Mouse (Mus musculus): ENCODE data around the gene Dnajc30. TPM values are rescaled to one million over a fixed set of nuclear protein-coding genes. Genes with fewer than 3 reads are reported as not detected.

Gene Dnajc30
- polyA plus RNA-seq, 1 experiment from 2014 or later = 28.9 TPM

DNA sequence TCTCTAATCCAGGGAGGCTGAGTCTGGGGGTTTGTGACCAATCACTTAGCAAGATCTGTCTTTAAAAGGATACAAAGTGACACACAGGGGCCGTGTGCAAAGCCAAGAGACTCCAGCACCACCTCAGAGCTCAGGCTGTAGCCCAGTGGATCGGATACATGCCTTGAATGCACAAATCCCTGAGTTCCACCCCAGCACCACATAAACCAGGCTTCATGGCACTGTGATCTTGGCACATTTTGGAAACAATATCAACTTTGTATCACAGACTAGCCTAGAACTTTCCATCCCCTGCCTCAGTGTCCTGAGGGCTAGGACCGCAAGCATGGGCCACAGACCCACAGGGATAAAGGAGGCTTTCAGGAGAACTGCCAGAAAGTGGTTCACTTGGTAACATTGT is 2.0 kb downstream of the Dnajc30 start:
- H3K4me2 ChIP-seq = no peak overlapping the region
- WGBS = 89% methylated on average over 3 of the region's 3 CpGs

DNA sequence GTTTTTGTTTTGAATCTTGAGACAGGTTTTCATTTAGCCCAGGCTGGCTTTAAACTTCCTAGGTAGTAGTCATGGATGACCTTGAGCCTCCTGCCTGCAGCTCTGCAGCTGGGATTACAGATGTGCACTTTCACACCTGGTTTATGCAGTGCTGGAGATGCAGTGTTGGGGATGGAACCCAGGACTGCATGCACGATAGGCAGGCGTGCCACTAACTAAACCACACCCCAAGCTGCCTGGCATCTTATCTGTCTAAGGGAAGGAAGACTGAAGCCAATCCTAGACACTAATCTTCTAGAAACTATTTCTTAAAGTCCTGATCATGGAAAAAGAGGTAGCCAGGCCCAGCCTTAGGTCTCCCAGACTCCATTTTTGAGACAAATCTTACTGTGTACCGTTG is 6.4 kb downstream of the Dnajc30 start:
- Histone ChIP-seq H3K27ac (no peak overlapping the region), H3K36me3 (peaks cover 14% of the 10 kb centered on the region), H3K27me3 (replicated peaks) (no peaks in the 10 kb centered on the region), H3K4me2 (no peak overlapping the region), H3K9ac (no peak overlapping the region), H3K9me3 (no peaks in the 10 kb centered on the region), H3K4me3 (replicated peaks) (no peak overlapping the region), H3K4me1 (peaks cover 9% of the 10 kb centered on the region)
- ATAC-seq (ENCODE audit: insufficient read depth, low FRiP score, low read depth) = no peak
- 85% methylated on average over 3 of the region's 3 CpGs for WGBS

More for the DNA sequence above, 2.0 kb downstream of the Dnajc30 start:
- Histone ChIP-seq H3K4me3 (replicated peaks) (no peak overlapping the region), H3K27ac (no peak overlapping the region), H3K9ac (no peak overlapping the region), H3K4me1 (peaks cover 11% of the 10 kb centered on the region; the same call in 1 of the 2 replicates), H3K27me3 (replicated peaks) (no peaks in the 10 kb centered on the region), H3K9me3 (no peaks in the 10 kb centered on the region), H3K36me3 (peaks cover 15% of the 10 kb centered on the region)
- no peak for ATAC-seq (ENCODE audit: insufficient read depth, low FRiP score, low read depth)

DNA sequence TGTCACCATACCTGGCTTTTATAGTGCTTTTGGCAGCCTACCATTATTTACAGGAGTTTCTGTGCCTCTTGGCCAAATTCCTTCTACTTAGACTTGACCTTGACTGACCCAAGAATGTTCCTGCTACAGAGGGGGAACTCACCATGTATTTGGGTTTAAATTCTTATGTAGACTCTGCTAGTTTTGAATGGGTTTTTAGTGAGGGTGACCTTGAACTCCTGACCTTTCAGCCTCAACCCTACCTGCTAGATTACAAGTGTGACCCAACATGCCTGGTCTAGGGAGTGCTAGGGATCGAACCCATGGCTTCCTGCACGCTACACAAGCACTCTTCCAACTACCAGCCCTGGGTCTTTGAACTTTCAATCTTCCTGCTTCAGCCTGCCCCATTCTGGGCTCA is 8.1 kb downstream of the Dnajc30 start:
- H3K4me3 ChIP-seq (replicated peaks) = no peak overlapping the region
- H3K9me3 ChIP-seq = no peaks in the 10 kb centered on the region
- no peaks in the 10 kb centered on the region for H3K27me3 ChIP-seq (replicated peaks)
- H3K27ac ChIP-seq = no peak overlapping the region
- H3K9ac ChIP-seq = no peak overlapping the region
- H3K4me2 ChIP-seq = no peak overlapping the region
- ATAC-seq (ENCODE audit: insufficient read depth, low FRiP score, low read depth) = no peak
- peaks cover 13% of the 10 kb centered on the region for H3K36me3 ChIP-seq
- WGBS = 95% methylated on average over 2 of the region's 2 CpGs
- peaks cover 16% of the 10 kb centered on the region for H3K4me1 ChIP-seq

DNA sequence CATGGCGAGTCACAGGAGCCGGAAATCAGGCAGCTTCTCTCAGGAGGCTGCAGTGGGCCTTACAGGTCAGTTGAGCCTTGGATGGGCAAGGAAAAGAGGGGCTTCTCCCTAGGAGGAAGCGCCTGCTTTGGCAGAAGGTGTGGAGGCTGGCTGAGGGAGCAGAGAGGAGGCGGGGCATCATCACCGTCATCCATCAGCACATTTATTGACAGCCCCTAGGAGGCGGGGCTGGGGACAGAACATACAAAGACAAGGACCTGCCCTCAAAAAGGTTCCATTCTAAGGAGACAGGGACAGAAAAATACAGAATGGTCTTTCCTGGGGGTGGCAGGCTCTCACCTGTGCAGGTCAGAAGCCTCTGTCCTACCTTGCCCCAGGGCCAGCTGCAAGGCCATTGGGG is 8.7 kb downstream of the Dnajc30 start:
- H3K9ac ChIP-seq = no peak overlapping the region
- WGBS = 72% methylated on average over 6 of the region's 6 CpGs
- H3K27me3 ChIP-seq (replicated peaks) = no peaks in the 10 kb centered on the region

DNA sequence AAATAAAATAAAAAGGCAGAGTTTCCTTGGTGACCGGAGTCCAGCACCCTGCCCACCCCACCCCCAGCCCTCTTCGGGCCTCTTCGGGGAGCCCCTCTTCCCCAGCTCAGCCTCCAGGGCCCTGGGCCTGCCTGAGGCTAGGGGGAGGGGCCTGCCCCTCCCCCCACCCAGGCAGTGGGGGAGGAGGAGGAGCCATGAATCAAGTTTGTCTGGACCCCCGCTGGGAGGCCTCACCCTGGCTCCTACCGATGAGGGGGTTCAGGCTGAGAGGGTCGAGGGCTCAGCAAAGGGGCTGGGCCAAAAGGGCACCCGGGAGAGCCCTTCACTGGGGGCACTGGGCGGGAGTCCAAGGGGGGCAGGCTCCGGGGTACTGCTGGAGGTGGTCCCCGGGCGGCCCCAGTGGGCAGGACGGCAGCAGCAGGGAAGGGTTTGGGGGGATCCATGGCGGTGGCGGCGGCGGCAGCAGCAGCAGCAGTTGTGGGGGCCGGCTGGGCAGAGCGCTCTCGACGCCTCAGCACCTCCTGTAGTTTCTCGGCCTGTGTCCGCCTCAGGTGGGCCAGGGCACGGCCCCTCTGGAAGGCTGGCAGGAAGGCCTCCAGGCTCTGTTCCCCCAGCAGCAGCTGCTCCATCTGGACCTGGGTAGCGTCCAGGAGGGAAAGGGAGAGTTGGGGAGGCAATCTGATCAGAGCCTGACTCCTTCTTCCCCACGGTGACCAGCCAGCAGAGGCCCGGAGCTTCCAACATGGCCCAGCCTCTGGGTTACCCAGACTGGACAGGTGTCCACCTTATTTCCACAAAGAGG is 9.5 kb downstream of the Dnajc30 start:
- Histone ChIP-seq H3K9ac (no peak overlapping the region), H3K36me3 (no peaks in the 10 kb centered on the region), H3K4me3 (replicated peaks) (no peak overlapping the region), H3K27me3 (replicated peaks) (no peaks in the 10 kb centered on the region), H3K4me1 (peaks cover 23% of the 10 kb centered on the region), H3K9me3 (no peaks in the 10 kb centered on the region), H3K27ac (no peak overlapping the region), H3K4me2 (peak overlapping the region; percentile 8; the same call in 1 of the 2 replicates)
- WGBS = 33% methylated on average over 25 of the region's 26 CpGs
- no peak for ATAC-seq (ENCODE audit: insufficient read depth, low FRiP score, low read depth)

More for the DNA sequence above, 8.7 kb downstream of the Dnajc30 start:
- no peak overlapping the region for H3K27ac ChIP-seq
- H3K36me3 ChIP-seq = peaks cover 7% of the 10 kb centered on the region
- H3K4me1 ChIP-seq = peaks cover 20% of the 10 kb centered on the region
- H3K4me3 ChIP-seq (replicated peaks) = no peak overlapping the region
- ATAC-seq (ENCODE audit: insufficient read depth, low FRiP score, low read depth) = no peak
- H3K4me2 ChIP-seq = no peak overlapping the region
- H3K9me3 ChIP-seq = no peaks in the 10 kb centered on the region

DNA sequence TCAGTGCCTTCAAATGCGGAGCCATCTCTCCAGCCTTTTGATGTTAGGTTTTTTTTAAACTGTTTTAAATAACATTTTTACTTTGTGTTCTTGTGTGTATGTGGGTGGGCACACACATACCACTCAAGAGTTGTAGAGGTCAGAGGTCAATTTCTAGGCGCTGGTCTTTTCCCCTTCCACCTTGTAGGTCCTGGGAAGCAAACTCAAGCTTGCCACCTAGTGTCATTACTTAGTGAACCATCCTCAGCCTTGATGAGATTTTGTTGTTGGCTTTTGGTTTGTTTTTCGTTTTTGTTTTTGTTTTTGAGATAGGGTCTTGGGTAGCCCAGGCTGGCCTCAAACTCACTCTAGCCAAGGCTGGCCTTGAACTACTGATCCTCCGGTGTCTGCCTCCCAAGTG is 11.7 kb downstream of the Dnajc30 start:
- no peak overlapping the region for H3K4me2 ChIP-seq
- no peaks in the 10 kb centered on the region for H3K36me3 ChIP-seq
- H3K27ac ChIP-seq = no peak overlapping the region
- ATAC-seq (ENCODE audit: insufficient read depth, low FRiP score, low read depth) = no peak
- no peak overlapping the region for H3K9ac ChIP-seq
- H3K4me1 ChIP-seq = peaks cover 24% of the 10 kb centered on the region
- 68% methylated on average over 4 of the region's 4 CpGs for WGBS
- H3K4me3 ChIP-seq (replicated peaks) = no peak overlapping the region
- H3K9me3 ChIP-seq = no peaks in the 10 kb centered on the region
- no peaks in the 10 kb centered on the region for H3K27me3 ChIP-seq (replicated peaks)

DNA sequence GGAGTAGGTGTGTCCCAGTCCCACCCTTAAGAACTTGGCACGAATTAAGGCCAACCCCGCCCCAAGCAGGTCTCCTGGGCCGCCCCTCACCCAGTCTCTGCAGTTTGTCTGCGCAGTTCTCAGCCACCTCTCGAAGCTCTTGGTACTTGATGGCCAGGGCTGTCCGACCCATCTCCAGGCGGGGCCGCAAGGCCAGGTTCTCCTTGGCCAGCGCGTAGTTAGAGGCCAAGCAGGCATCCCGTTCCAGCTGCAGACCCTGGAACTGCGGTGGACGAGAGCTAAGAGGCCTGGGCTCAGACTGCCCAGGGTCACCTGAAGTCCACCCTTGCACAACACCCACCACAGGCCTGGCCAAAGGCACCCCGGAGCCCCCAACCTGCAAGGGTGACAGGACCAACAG is 12.4 kb downstream of the Dnajc30 start:
- no peak overlapping the region for H3K9ac ChIP-seq

DNA sequence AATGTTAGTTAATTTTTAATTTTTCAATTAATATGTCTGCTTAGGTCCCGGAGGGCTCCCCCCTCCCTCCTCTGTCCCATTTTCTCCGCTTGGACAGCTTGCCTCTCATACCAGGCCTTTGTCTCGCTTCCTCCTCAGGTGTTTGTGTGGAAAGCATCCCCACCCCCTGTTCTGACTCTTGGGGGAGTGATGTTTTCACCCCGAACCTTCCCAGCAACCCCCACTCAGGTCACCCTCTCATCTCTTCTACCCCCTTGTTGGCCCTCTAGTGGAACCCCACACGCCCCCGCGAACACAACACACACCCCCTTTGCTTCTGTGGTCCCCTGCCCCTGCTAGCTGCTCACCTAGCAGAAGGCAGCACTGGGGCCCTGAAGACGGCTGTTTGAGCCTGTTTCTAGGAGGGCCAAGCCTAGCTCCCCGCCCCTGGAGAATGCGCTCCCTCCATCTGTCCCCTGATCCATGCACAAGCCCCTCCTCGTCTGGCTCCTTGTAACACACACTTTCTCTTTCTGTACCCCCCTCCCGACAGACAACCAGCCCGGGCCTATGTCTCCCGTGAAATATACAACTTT is 13.0 kb downstream of the Dnajc30 start:
- Histone ChIP-seq H3K4me2 (peak overlapping the region; percentile 94), H3K4me3 (replicated peaks) (peak overlapping the region; percentile 74)
- peak; percentile 25; the same call in 1 of the 2 replicates for ATAC-seq (ENCODE audit: insufficient read depth, low FRiP score, low read depth)

More for the DNA sequence above, 12.4 kb downstream of the Dnajc30 start:
- WGBS = 81% methylated on average over 14 of the region's 14 CpGs
- no peaks in the 10 kb centered on the region for H3K9me3 ChIP-seq
- no peak overlapping the region for H3K4me2 ChIP-seq
- H3K4me3 ChIP-seq (replicated peaks) = peak overlapping the region; percentile 74; the same call in 1 of the 2 replicates
- ATAC-seq (ENCODE audit: insufficient read depth, low FRiP score, low read depth) = no peak
- no peak overlapping the region for H3K27ac ChIP-seq
- H3K4me1 ChIP-seq = peaks cover 24% of the 10 kb centered on the region
- no peaks in the 10 kb centered on the region for H3K27me3 ChIP-seq (replicated peaks)
- H3K36me3 ChIP-seq = no peaks in the 10 kb centered on the region

DNA sequence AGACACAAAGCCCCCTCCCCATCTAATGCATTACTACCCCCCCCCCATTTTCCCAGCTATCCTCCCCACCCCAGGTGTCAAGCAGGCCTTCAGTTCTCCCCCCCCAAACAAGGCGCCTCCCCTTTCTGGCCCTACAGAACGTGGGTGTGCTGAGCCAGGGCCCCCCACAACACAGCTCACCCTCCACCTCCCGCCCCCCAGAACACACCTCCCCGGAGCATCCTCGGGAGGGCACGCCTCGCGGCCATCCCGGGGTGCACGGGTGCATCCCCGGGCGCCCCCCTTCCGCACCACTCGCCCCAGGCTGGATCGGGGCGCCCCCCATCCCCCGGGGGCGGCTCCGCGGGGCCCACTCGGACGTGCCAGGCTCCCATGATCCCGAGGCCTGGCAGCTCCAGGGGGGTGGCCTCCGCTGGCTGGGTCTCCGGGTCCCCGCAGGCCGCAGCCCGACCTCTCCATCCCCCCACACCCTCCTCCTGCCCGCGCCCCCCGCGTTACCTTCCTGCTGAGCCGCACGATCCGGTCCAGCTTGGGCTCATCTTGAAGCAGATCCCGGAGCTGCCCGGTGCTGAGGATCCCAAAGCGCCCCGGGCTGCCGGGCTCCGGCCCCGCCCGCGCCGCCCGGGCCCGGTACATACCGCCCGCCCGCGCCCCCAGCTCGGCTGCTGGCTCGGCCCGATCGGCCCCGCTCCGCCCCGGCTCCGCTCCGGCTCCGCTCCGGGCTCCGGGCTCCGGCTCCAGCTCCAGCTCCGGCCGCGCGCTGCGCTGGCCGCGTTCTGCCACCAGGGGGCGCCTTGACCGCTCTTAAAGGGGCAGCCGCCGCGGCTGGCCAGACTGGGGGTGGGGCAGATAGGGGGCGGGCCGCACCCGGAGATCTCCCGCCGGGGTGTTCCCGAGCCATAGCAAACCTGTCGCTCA is 13.8 kb downstream of the Dnajc30 start, which contains the start of gene Vps37d:
Gene Vps37d (minus strand): TSS at position 703 of the 918 bp plus-strand sequence.
- peak within 1 kb of the TSS; percentile 73 for H3K27ac ChIP-seq
- peak within 1 kb of the TSS; percentile 85 for H3K9ac ChIP-seq
- H3K27me3 ChIP-seq (replicated peaks) = no peaks in the 10 kb centered on the region
- WGBS = under 1% methylated on average over 79 of the region's 83 CpGs
- H3K36me3 ChIP-seq = no peaks in the 10 kb centered on the region
- peak; percentile 75 for ATAC-seq (ENCODE audit: insufficient read depth, low FRiP score, low read depth)
- H3K4me1 ChIP-seq = peaks cover 24% of the 10 kb centered on the region
- peak within 1 kb of the TSS; percentile 74 for H3K4me3 ChIP-seq (replicated peaks)
- H3K9me3 ChIP-seq = no peaks in the 10 kb centered on the region
- peak within 1 kb of the TSS; percentile 94 for H3K4me2 ChIP-seq

More for the DNA sequence above, 13.0 kb downstream of the Dnajc30 start:
- H3K36me3 ChIP-seq = no peaks in the 10 kb centered on the region
- H3K4me1 ChIP-seq = peaks cover 24% of the 10 kb centered on the region
- WGBS = 22% methylated on average over 14 of the region's 14 CpGs
- peak overlapping the region; percentile 54 for H3K27ac ChIP-seq
- H3K27me3 ChIP-seq (replicated peaks) = no peaks in the 10 kb centered on the region
- H3K9ac ChIP-seq = 0 out of 2 replicates have a peak overlapping the region, but pooled peaks have one; percentile 8
- H3K9me3 ChIP-seq = no peaks in the 10 kb centered on the region

DNA sequence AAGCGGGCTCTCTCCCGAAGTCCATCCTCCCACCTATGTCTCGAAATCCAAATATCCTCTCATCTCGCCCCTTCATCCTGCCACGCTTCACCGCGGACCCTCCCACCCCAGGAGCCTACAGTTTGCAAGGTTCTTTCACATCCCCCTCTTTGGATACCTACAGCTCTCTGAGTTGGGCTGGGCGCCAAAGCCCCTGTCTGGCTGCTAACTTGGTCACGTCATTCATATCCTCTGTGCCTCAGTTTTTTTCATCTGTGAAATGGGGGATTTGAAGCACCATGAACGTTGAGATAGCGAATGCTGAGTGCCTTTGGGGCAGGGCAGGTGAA is 14.4 kb downstream of the Dnajc30 start:
- Histone ChIP-seq H3K4me2 (peak overlapping the region; percentile 94), H3K9me3 (no peaks in the 10 kb centered on the region), H3K4me1 (peaks cover 22% of the 10 kb centered on the region), H3K4me3 (replicated peaks) (peak overlapping the region; percentile 74), H3K27me3 (replicated peaks) (no peaks in the 10 kb centered on the region), H3K27ac (no peak overlapping the region), H3K36me3 (no peaks in the 10 kb centered on the region), H3K9ac (no peak overlapping the region)
- 0 out of 2 replicates have a peak, but pooled peaks have one; percentile 3 for ATAC-seq (ENCODE audit: insufficient read depth, low FRiP score, low read depth)
- WGBS = 0% methylated on average over 11 of the region's 11 CpGs

DNA sequence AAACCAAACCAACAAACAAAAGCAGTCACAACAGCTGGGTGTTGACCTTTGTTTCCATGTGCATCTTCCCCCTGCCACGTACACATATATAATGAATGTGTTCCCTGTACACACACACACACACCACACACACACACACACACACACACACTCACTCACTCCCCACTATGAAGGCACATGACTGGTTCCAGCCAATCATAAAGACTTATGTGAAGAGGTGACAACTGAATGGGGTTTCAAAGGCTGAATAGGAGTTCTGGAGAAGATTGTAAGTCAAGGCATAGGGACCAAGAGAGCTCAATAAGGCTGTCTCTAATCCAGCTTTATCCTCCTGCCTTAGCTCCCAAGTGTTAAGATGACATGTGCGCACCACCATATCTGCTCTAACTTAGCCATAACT is 15.6 kb downstream of the Dnajc30 start:
- Histone ChIP-seq H3K36me3 (no peaks in the 10 kb centered on the region), H3K4me3 (replicated peaks) (no peak overlapping the region), H3K9me3 (no peaks in the 10 kb centered on the region), H3K4me1 (peaks cover 17% of the 10 kb centered on the region), H3K4me2 (no peak overlapping the region), H3K9ac (no peak overlapping the region), H3K27me3 (replicated peaks) (no peaks in the 10 kb centered on the region), H3K27ac (no peak overlapping the region)
- no peak for ATAC-seq (ENCODE audit: insufficient read depth, low FRiP score, low read depth)
- WGBS = 89% methylated on average over 2 of the region's 2 CpGs

All from stomach, embryonic 15.5 days (tissue).